Mouse (Mus musculus): ENCODE results near the gene Gm21663.
"Not testable (repeated sequence)": the region's sequence is repeated elsewhere in the genome, so short reads cannot be mapped to it uniquely, and the experiment has no call there.

GRCm38 (mm10) chr5:25956611-25957010 is 14.4 kb upstream of the Gm21663 start:
- not testable (repeated sequence) for TF ChIP-seq POLR2A (IDR thresholded peaks at IDR 0.05; ENCODE audit: insufficient read depth, low read length); CTCF (IDR thresholded peaks at IDR 0.05; ENCODE audit: low read depth, low read length); EP300 (IDR thresholded peaks at IDR 0.05; ENCODE audit: insufficient read depth, low read depth, low read length)
